In the genomic region with DNA sequence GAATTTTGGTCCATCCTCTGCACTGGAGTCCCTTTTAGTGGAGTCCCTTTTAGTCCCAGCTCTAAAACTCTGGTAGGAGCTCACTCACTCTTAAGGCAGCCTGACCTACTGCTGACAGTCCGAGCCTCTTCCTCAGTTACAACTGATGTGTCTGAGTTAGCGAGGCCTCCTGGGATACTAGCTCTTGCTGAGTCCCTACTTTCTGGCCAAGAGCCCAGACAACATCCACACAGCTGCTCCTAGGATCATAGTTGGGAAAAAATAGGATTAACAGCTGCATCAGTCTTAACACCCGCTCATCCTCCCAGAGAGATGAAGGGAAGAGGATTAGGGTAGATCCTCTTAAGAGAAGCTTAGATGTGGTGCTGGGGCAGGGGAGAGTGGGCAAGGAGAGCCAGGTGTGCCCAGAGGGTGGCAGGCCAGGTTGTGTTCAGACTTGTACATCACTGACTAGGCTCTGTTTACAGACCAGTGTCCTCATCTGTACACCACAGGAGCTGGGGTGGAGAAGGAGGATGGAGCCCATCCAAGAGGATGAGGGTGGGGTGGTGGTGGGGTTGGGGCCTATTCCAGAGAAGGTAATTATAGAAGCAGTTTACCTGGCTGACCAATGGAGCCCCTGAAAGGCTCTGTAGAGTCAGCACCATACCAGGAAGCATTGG, we compare ENCODE assay signal across 9 mouse cellular contexts. TPM values are rescaled to one million over a fixed set of nuclear protein-coding genes. Genes with fewer than 3 reads are reported as not detected.
DNase-seq lines count a peak whose midpoint lies in the region; ATAC-seq lines count a peak whose summit lies in the region.
"Had no signal": no experiment of that assay in that cellular context is flagged by ENCODE, and none has a peak within 500 bp of the region (broad histone marks: within the 10 kb centered on the region; RNA-seq: fewer than 3 reads in every experiment).

No protein-coding gene starts in this region.

- H3K9ac ChIP-seq in midbrain, embryonic 16.5 days (ENCODE audit: low read depth, low read length) = no peak overlapping the region
- no peak overlapping the region for H3K9ac ChIP-seq in intestine, embryonic 15.5 days

- no peak overlapping the region for H3K27ac ChIP-seq in midbrain, embryonic 16.5 days (ENCODE audit: low read length)
- H3K27ac ChIP-seq in midbrain, embryonic 10.5 days (replicated peaks) = no peak overlapping the region
- H3K27ac ChIP-seq in intestine, embryonic 15.5 days = peak overlapping the region; percentile 13; the same call in 1 of the 2 replicates

- H3K27me3 ChIP-seq in midbrain, embryonic 16.5 days (ENCODE audit: control insufficient read depth, insufficient read depth, low read depth, low read length) = no peaks in the 10 kb centered on the region
- no peaks in the 10 kb centered on the region for H3K27me3 ChIP-seq in midbrain, embryonic 10.5 days (ENCODE audit: low read depth, poor library complexity, severe bottlenecking)
- no peaks in the 10 kb centered on the region for H3K27me3 ChIP-seq in intestine, embryonic 15.5 days (replicated peaks)

- peak; percentile 32; the same call in 1 of the 2 replicates for ATAC-seq in midbrain, embryonic 16.5 days
- peak; percentile 59 for ATAC-seq in intestine, embryonic 15.5 days

- intact Hi-C loops in heart, postnatal 25 days (cut with DNase I) = loop anchor here (10.0 kb wide), 1 partner anchor 466 kb away; no protein-coding TSS in a partner anchor

- peaks cover 34% of the 10 kb centered on the region for H3K36me3 ChIP-seq in midbrain, embryonic 16.5 days (ENCODE audit: control insufficient read depth, insufficient read depth, low read length)
- H3K36me3 ChIP-seq in midbrain, embryonic 10.5 days = peaks cover 92% of the 10 kb centered on the region
- peaks cover 22% of the 10 kb centered on the region for H3K36me3 ChIP-seq in intestine, embryonic 15.5 days

- WGBS in midbrain, embryonic 16.5 days = 49% methylated on average over 3 of the region's 3 CpGs
- WGBS in midbrain, embryonic 10.5 days = 78% methylated on average over 3 of the region's 3 CpGs
- 55% methylated on average over 3 of the region's 3 CpGs for WGBS in intestine, embryonic 15.5 days

- H3K4me2 ChIP-seq in midbrain, embryonic 16.5 days (ENCODE audit: low read length) = no peak overlapping the region
- H3K4me2 ChIP-seq in intestine, embryonic 15.5 days (replicated peaks) = no peak overlapping the region

- H3K4me1 ChIP-seq in midbrain, embryonic 16.5 days (ENCODE audit: control insufficient read depth, insufficient read depth, low read length) = peaks cover 13% of the 10 kb centered on the region
- peaks cover 14% of the 10 kb centered on the region for H3K4me1 ChIP-seq in midbrain, embryonic 10.5 days
- peaks cover 16% of the 10 kb centered on the region; the same call in 1 of the 2 replicates for H3K4me1 ChIP-seq in intestine, embryonic 15.5 days (replicated peaks)

- H3K4me3 ChIP-seq in midbrain, embryonic 16.5 days (ENCODE audit: low read depth, low read length) = no peak overlapping the region
- H3K4me3 ChIP-seq in midbrain, embryonic 10.5 days = no peak overlapping the region
- no peak overlapping the region for H3K4me3 ChIP-seq in intestine, embryonic 15.5 days (replicated peaks)

- no peaks in the 10 kb centered on the region for H3K9me3 ChIP-seq in midbrain, embryonic 16.5 days (replicated peaks; ENCODE audit: control insufficient read depth, low read length, poor library complexity, severe bottlenecking)
- H3K9me3 ChIP-seq in midbrain, embryonic 10.5 days (replicated peaks) = no peaks in the 10 kb centered on the region
- H3K9me3 ChIP-seq in intestine, embryonic 15.5 days = no peaks in the 10 kb centered on the region

- DNase-seq in heart, adult 9 months (ENCODE audit: low spot score in 2 of 2) = peak; percentile 48 to 64
- no peak for DNase-seq in heart, postnatal 25 days (ENCODE audit: low spot score)
- DNase-seq in midbrain, embryonic 10.5 days (ENCODE audit: low spot score) = no peak
- peak; percentile 49 for DNase-seq in telencephalon, adult 2 months (ENCODE audit: low read depth, low spot score)
- DNase-seq in ovary, adult 18-20 months (ENCODE audit: low spot score) = no peak
- no peak for DNase-seq in ovary, postnatal 14 days (ENCODE audit: low spot score)

RNA-seq across cellular contexts. Expression of gene Zfp646, which starts 6.7 kb away (rescaled TPM):
- 10 to 100 TPM; 17.2 to 18.4 TPM for total RNA-seq in heart, postnatal 25 days (2021)
- polyA plus RNA-seq in midbrain, embryonic 16.5 days (2015; fragmentation: Nextera tagmentation; extraction: Ambion mirVana) = 8.3 and 10.6 TPM in 2 replicates
- polyA plus RNA-seq in midbrain, embryonic 10.5 days (2016; fragmentation: Nextera tagmentation; extraction: Ambion mirVana) = 17.2 and 18.7 TPM in 2 replicates
- polyA plus RNA-seq in intestine, embryonic 15.5 days (2015; fragmentation: Nextera tagmentation; extraction: Ambion mirVana) = 8.6 and 9.6 TPM in 2 replicates

RNA-seq across cellular contexts. Expression of gene Zfp668, which starts 7.3 kb away (rescaled TPM):
- 1 to 10 TPM; 3.4 to 4.7 TPM for total RNA-seq in heart, postnatal 25 days (2021)
- polyA plus RNA-seq in midbrain, embryonic 16.5 days (2015; fragmentation: Nextera tagmentation; extraction: Ambion mirVana) = 37.8 and 38.8 TPM in 2 replicates
- 41.5 and 47.3 TPM in 2 replicates for polyA plus RNA-seq in midbrain, embryonic 10.5 days (2016; fragmentation: Nextera tagmentation; extraction: Ambion mirVana)
- 15.5 and 15.6 TPM in 2 replicates for polyA plus RNA-seq in intestine, embryonic 15.5 days (2015; fragmentation: Nextera tagmentation; extraction: Ambion mirVana)

RNA-seq across cellular contexts. Expression of gene Prss53, which starts 21.5 kb away (rescaled TPM):
- total RNA-seq in heart, postnatal 25 days (2021) = 1 to 10 TPM in 1 of 2 experiments, under 1 TPM in 1; 0.99 to 1.3 TPM
- 1.1 and 1.2 TPM in 2 replicates for polyA plus RNA-seq in midbrain, embryonic 16.5 days (2015; fragmentation: Nextera tagmentation; extraction: Ambion mirVana)
- 0.52 and 0.68 TPM in 2 replicates for polyA plus RNA-seq in midbrain, embryonic 10.5 days (2016; fragmentation: Nextera tagmentation; extraction: Ambion mirVana)
- 1.7 and 2.3 TPM in 2 replicates for polyA plus RNA-seq in intestine, embryonic 15.5 days (2015; fragmentation: Nextera tagmentation; extraction: Ambion mirVana)

RNA-seq across cellular contexts. Expression of gene Gm21974, which starts 26.0 kb away (rescaled TPM):
- total RNA-seq in heart, postnatal 25 days (2021) = not detected
- polyA plus RNA-seq in midbrain, embryonic 16.5 days (2015; fragmentation: Nextera tagmentation; extraction: Ambion mirVana) = not detected in 2 replicates
- polyA plus RNA-seq in midbrain, embryonic 10.5 days (2016; fragmentation: Nextera tagmentation; extraction: Ambion mirVana) = not detected in 2 replicates
- not detected in 2 replicates for polyA plus RNA-seq in intestine, embryonic 15.5 days (2015; fragmentation: Nextera tagmentation; extraction: Ambion mirVana)
- polyA plus RNA-seq: testis, adult 2 months had no signal

RNA-seq across cellular contexts. Expression of gene Vkorc1, which starts 26.1 kb away (rescaled TPM):
- total RNA-seq in heart, postnatal 25 days (2021) = 10 to 100 TPM; 15.2 to 22.0 TPM
- 55.1 and 59.5 TPM in 2 replicates for polyA plus RNA-seq in midbrain, embryonic 16.5 days (2015; fragmentation: Nextera tagmentation; extraction: Ambion mirVana)
- polyA plus RNA-seq in midbrain, embryonic 10.5 days (2016; fragmentation: Nextera tagmentation; extraction: Ambion mirVana) = 43.4 and 44.6 TPM in 2 replicates
- 203 and 241 TPM in 2 replicates for polyA plus RNA-seq in intestine, embryonic 15.5 days (2015; fragmentation: Nextera tagmentation; extraction: Ambion mirVana)

Comparison
In these comparisons a context has a peak if more than half of its experiments do, and no peak if none do; other contexts are left out.
1. DNase-seq: peak in heart, adult 9 months (2 of 2) and telencephalon, adult 2 months (single experiment); none in heart, postnatal 25 days (single experiment), midbrain, embryonic 10.5 days (single experiment), ovary, adult 18-20 months (single experiment) and ovary, postnatal 14 days (single experiment).